ENCODE assay signal across 10 mouse cellular contexts in genomic region chr6:53545483-53545900, GRCm38 (mm10).
DNase-seq lines count a peak whose midpoint lies in the region; ATAC-seq lines count a peak whose summit lies in the region.
"Had no signal": no experiment of that assay in that cellular context is flagged by ENCODE, and none has a peak within 500 bp of the region (broad histone marks: within the 10 kb centered on the region; RNA-seq: fewer than 3 reads in every experiment).

No protein-coding gene starts in this region.

- peaks cover 29% of the 10 kb centered on the region for H3K4me1 ChIP-seq in heart, embryonic 12.5 days (replicated peaks)
- H3K4me1 ChIP-seq in embryonic facial prominence, embryonic 10.5 days = peaks cover 47% of the 10 kb centered on the region
- H3K4me1 ChIP-seq in hindbrain, embryonic 14.5 days (replicated peaks; ENCODE audit: control insufficient read depth, insufficient read depth, low read length) = 0 out of 2 replicates have a peak, but pooled peaks cover 8% of the 10 kb centered on the region
- H3K4me1 ChIP-seq in midbrain, embryonic 16.5 days (ENCODE audit: control insufficient read depth, insufficient read depth, low read length) = peaks cover 5% of the 10 kb centered on the region; the same call in 1 of the 2 replicates

- DNase-seq in heart, adult 18-20 months = no peak
- peak; percentile 83 for DNase-seq in embryonic facial prominence, embryonic 10.5 days (ENCODE audit: low spot score)
- DNase-seq in hindbrain, embryonic 14.5 days (ENCODE audit: low spot score) = no peak
- no peak for DNase-seq in thymus, postnatal 4 days
- DNase-seq in urinary bladder, postnatal 14 days (ENCODE audit: low spot score) = no peak
- DNase-seq: gastrocnemius, postnatal 10 days; lung, adult 2 months had no signal

- 14% methylated on average over 2 of the region's 2 CpGs for WGBS in heart, embryonic 12.5 days
- 10% methylated on average over 2 of the region's 2 CpGs for WGBS in embryonic facial prominence, embryonic 10.5 days
- 7% methylated on average over 2 of the region's 2 CpGs for WGBS in hindbrain, embryonic 14.5 days
- WGBS in midbrain, embryonic 16.5 days = 3% methylated on average over 2 of the region's 2 CpGs

- H3K4me2 ChIP-seq in heart, embryonic 12.5 days = no peak overlapping the region
- no peak overlapping the region for H3K4me2 ChIP-seq in hindbrain, embryonic 14.5 days (replicated peaks)
- H3K4me2 ChIP-seq in midbrain, embryonic 16.5 days (ENCODE audit: low read length) = no peak overlapping the region

- no peak overlapping the region for H3K9ac ChIP-seq in heart, embryonic 12.5 days
- no peak overlapping the region for H3K9ac ChIP-seq in hindbrain, embryonic 14.5 days
- 0 out of 2 replicates have a peak overlapping the region, but pooled peaks have one; percentile 25 for H3K9ac ChIP-seq in midbrain, embryonic 16.5 days (ENCODE audit: low read depth, low read length)

- H3K9me3 ChIP-seq in heart, embryonic 12.5 days (replicated peaks) = 0 out of 2 replicates have a peak, but pooled peaks cover 3% of the 10 kb centered on the region
- no peaks in the 10 kb centered on the region for H3K9me3 ChIP-seq in embryonic facial prominence, embryonic 10.5 days
- H3K9me3 ChIP-seq in hindbrain, embryonic 14.5 days (ENCODE audit: control insufficient read depth, low read length) = no peaks in the 10 kb centered on the region
- no peaks in the 10 kb centered on the region for H3K9me3 ChIP-seq in midbrain, embryonic 16.5 days (replicated peaks; ENCODE audit: control insufficient read depth, low read length, poor library complexity, severe bottlenecking)

- no peaks in the 10 kb centered on the region for H3K36me3 ChIP-seq in heart, embryonic 12.5 days
- H3K36me3 ChIP-seq in embryonic facial prominence, embryonic 10.5 days (replicated peaks) = no peaks in the 10 kb centered on the region
- H3K36me3 ChIP-seq in hindbrain, embryonic 14.5 days (replicated peaks; ENCODE audit: control insufficient read depth, insufficient read depth) = no peaks in the 10 kb centered on the region
- H3K36me3 ChIP-seq in midbrain, embryonic 16.5 days (ENCODE audit: control insufficient read depth, insufficient read depth, low read length) = no peaks in the 10 kb centered on the region

- no peaks in the 10 kb centered on the region for H3K27me3 ChIP-seq in heart, embryonic 12.5 days (replicated peaks)
- 0 out of 2 replicates have a peak, but pooled peaks cover 5% of the 10 kb centered on the region for H3K27me3 ChIP-seq in embryonic facial prominence, embryonic 10.5 days (replicated peaks; ENCODE audit: low read depth, poor library complexity, severe bottlenecking)
- H3K27me3 ChIP-seq in hindbrain, embryonic 14.5 days (ENCODE audit: control insufficient read depth, insufficient read depth, low read length) = no peaks in the 10 kb centered on the region
- no peaks in the 10 kb centered on the region for H3K27me3 ChIP-seq in midbrain, embryonic 16.5 days (ENCODE audit: control insufficient read depth, insufficient read depth, low read depth, low read length)

- H3K27ac ChIP-seq in heart, embryonic 12.5 days (ENCODE audit: poor library complexity, severe bottlenecking) = no peak overlapping the region
- H3K27ac ChIP-seq in embryonic facial prominence, embryonic 10.5 days (replicated peaks) = peak overlapping the region; percentile 80
- H3K27ac ChIP-seq in hindbrain, embryonic 14.5 days = 0 out of 2 replicates have a peak overlapping the region, but pooled peaks have one; percentile 39
- no peak overlapping the region for H3K27ac ChIP-seq in midbrain, embryonic 16.5 days (ENCODE audit: low read length)

- peak; percentile 66; the same call in 1 of the 2 replicates for ATAC-seq in heart, embryonic 12.5 days (ENCODE audit: insufficient number of reproducible peaks, low FRiP score)
- no peak for ATAC-seq in hindbrain, embryonic 14.5 days (ENCODE audit: low FRiP score)
- no peak for ATAC-seq in midbrain, embryonic 16.5 days
- ATAC-seq in megakaryocyte, adult 5-6 weeks (ENCODE audit: poor library complexity, severe bottlenecking) = no peak

- no peak overlapping the region for H3K4me3 ChIP-seq in heart, embryonic 12.5 days
- H3K4me3 ChIP-seq in embryonic facial prominence, embryonic 10.5 days = no peak overlapping the region
- H3K4me3 ChIP-seq in hindbrain, embryonic 14.5 days (replicated peaks; ENCODE audit: low read length) = no peak overlapping the region
- H3K4me3 ChIP-seq in midbrain, embryonic 16.5 days (ENCODE audit: low read depth, low read length) = no peak overlapping the region

Comparison
In these comparisons a context has a peak if more than half of its experiments do, and no peak if none do; other contexts are left out.
1. H3K27ac ChIP-seq: peak in embryonic facial prominence, embryonic 10.5 days (single experiment) and hindbrain, embryonic 14.5 days (single experiment); none in heart, embryonic 12.5 days (single experiment) and midbrain, embryonic 16.5 days (single experiment).